Mouse (Mus musculus): Measurements from ENCODE around the gene Ankrd26.
"Not testable (repeated sequence)": the region's sequence is repeated elsewhere in the genome, so short reads cannot be mapped to it uniquely, and the experiment has no call there.

Ankrd26 gene

GRCm38 (mm10) chr6:118561745-118562609 lies at the start of gene Ankrd26:
Ankrd26 (minus strand) TSS chr6:118562226.
- DNase-seq (ENCODE audit: extremely low read depth, low read depth): peak; percentile 78

DNA sequence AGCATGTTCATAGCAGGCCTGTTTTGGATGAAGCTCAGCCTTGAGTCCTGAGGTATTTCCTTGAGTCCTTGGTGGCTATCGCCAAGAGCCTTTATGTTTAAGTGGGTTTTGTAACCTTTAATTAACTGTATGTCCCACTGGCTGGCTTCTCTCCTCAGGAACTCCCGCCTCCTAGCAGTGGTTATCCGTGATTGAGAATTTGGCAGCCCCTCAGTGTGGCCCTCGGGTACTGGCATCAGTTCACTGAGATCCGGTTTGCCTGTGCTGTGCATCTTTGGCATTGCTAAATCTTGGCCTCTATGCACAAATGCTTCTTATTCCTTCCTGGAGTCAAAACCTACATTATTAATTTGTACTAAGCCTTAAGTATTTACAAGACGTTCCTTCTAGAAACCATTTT lies 46.9 kb upstream of the Ankrd26 start:
- DNase-seq (ENCODE audit: extremely low read depth, low read depth): no peak

- DNase-seq (ENCODE audit: extremely low read depth, low read depth): peak; percentile 3
These were observed 43.9 kb upstream of the Ankrd26 start for GRCm38 (mm10) chr6:118605974-118606373.

GRCm38 (mm10) chr6:118603825-118604224 lies 41.8 kb upstream of the Ankrd26 start:
- DNase-seq (ENCODE audit: extremely low read depth, low read depth): no peak

DNA sequence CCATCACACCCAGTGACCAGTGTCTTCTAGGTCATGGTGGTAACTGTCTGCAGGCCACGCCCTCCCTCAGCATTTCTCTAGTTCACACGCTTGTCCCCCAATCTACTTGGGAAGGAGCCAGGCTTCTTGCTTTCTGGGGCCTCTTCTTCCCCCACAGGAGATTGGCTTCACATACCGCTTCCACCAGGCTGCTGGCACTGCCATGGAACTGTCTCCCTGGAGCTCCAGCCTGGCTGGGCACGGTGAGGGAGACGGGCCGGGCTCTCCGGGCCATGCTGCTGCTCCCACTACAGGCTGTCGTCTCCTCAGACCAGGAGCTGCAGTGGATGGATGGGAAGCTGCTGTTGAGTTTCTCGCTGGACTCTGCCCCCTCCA lies 33.6 kb upstream of the Ankrd26 start:
- DNase-seq (ENCODE audit: extremely low read depth, low read depth): no peak

DNA sequence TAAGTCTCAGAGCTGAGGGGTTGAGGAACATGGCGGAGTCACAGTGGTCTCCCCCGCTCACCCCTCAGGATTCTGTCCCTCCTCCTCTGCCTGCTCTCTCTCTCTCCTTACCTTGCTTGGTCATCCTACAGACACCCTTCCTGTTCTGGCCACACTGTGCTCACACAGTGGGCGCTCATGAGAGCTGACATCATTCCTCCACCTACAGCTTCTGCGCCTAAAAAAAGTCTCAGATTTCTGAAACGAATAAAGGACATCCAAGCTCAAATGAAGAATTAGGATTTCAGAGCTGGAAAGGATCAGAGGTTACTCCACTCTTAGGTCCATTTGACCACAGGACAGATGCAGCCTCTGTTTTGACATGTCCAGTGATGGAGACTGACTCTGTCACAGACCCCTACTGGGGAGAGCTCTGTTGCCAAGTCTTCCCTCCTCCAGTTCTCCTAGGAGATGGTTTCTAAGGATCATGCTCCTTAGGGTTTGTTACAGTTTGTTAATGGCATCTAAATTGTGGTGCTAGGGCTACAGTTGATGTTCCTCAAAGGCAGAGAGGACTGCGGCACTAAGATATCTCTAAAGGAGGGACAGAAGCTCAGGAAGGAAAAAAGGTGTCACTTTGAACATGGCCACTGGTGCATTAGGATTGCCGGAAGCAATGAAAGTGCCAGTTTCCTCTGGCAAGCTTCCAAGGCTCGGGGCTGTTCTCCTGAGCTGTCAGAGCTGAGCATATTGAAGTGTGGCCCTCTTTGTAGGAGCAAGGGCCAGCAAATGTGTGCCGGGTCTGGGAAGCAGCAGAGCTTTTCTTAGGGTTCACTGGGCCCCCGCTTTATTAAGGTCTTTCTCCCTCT lies 33.0 kb upstream of the Ankrd26 start:
- DNase-seq (ENCODE audit: extremely low read depth, low read depth): no peak

DNA sequence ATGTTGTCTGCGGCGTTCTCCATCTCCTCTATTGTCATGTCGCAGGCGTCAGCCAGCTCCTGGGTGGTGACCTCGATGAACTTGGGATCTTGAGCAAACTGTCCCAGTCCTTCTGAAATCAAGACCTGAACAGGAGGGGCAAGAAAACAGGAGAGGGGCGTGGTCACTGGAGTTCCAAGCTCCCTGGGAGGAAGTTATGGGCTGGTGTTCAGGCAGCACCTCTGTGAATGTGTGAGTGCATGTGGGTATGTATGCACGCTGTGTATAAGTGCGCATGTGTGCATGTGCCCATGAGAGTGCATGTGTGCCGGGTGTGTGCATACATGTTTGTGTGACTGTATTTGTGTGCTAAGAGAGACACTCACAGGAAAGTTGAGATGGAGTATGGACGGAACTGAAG lies 32.0 kb upstream of the Ankrd26 start:
- no peak for DNase-seq (ENCODE audit: extremely low read depth, low read depth)

DNA sequence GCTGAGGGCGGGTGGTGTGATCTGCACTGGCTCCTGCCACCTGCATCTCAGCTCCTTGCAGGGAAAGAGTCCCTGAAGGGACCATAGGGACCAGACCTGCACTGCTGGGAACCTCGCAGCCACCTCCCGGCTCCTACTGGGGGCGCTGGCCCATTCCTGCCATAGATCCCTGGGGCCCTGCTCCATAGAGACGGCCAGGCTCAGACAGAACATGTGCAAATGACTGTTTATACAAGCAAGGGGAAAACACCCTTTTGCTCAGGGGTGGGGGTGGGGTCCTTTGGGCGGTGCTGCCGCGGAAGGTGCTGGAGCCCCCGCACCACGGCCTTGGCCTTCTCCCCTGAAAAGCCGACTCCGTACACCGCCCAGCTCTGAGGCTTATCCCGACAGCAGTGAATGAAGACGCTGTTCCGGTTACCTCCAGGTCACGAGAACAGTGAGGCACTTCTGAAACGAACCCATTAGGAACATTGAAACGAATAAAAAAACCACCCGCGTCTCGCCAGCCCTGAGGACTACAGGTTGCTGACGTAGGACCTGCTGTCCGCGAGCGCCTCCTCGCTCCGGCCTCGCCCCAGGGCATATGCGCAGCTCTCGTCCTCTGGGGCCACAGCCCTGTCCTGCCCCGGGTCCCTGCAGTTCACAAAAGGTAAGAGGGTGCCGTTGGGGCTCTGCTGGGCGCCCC lies 31.5 kb upstream of the Ankrd26 start:
- DNase-seq (ENCODE audit: extremely low read depth, low read depth): no peak

DNA sequence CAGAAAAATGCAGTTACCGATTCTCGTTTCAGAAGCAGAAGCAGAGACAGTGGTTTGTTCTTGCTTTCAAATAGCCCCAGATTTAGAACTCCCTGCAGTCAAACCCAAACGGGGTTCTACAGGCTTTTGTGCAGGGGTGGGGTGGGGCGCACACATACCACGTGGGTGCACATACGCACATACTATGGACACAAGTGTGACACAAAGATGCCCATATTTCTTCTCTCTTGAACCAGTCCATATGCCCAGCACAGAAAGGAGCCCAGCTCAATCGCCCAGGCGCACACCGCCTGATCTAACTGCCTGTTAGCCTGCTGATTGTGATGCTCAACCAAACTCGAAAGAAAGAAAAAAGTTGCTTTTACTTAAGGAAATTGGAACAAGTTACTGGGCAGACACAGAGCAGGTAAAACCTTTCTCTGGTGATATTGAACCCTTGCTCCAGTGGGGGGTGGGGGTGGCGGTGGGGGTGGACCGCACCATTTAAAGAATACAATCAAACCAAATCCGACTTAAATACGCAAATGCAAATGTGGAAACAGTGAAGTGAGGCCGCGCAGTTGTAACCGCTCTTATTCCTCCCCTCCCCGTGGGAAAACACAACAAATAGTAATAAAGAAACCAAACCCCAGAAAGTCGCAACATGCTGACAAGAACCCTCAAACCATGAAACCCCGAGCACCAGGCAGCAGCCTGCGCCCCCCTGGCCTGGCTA lies 30.8 kb upstream of the Ankrd26 start:
- no peak for DNase-seq (ENCODE audit: extremely low read depth, low read depth)

DNA sequence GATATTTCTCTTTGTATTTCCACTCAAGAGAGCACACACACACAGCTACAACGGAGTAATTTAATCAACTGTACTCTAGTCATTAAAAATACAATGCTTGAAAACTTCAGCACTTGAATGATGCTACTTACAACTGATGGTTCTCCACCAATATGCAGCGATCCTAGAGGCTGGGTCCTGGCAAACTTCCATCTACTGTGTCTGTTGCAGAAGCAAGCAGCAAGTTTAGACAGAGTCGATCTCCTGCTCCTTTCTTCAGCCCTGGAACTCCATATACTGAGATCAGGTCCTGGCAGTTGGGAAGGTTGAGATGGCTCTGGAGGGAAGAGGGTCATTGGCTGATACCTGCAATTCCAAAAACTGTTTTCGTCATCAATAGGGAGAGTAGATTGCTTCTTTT lies 16.7 kb upstream of the Ankrd26 start:
- DNase-seq (ENCODE audit: extremely low read depth, low read depth): not testable (repeated sequence)

DNA sequence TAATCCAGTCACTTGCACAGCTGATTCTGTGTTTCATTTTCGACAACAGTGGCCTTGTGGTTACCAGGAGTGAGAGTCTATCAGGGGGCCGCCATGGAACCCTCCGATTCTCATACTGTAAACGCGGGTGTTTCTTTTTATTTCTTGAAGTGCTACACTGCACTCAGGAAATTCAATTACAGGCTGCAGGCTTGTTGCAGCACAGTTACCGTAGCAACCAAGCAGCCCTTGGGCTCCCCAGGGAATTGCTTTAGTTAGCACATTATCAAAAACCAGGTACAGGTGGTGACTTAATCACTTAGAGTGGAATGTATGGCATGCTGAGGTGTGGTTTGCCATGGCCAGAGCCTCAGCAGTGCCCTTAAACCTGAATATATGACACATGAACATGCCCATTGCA lies 12.3 kb upstream of the Ankrd26 start:
- DNase-seq (ENCODE audit: extremely low read depth, low read depth): no peak

- DNase-seq (ENCODE audit: extremely low read depth, low read depth): no peak
These were observed 5.8 kb upstream of the Ankrd26 start for GRCm38 (mm10) chr6:118567816-118568215.

GRCm38 (mm10) chr6:118561225-118561624 lies 801 bp downstream of the Ankrd26 start:
- DNase-seq (ENCODE audit: extremely low read depth, low read depth): peak; percentile 26

DNA sequence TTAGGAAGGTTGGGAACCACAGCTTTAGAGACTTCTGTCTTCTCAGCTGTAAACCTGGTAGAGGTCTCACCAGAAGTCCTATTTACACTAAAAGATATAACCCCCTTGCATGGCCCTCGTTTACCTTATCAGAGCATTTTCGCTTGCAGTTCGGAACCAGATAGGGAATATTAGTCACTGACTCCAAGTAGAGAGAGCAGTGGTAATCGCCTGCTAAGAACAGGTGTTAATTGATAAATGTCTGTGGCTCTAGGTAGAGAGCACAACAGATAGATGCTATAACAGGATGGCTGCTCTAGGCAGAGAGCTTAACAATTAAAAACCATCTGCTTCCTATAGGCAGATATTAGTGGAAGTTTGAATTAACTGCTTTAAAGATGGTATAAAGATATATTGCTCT lies 23.4 kb downstream of the Ankrd26 start:
- DNase-seq (ENCODE audit: extremely low read depth, low read depth): no peak

GRCm38 (mm10) chr6:118537201-118537600 lies 24.8 kb downstream of the Ankrd26 start:
- DNase-seq (ENCODE audit: extremely low read depth, low read depth): not testable (repeated sequence)

DNA sequence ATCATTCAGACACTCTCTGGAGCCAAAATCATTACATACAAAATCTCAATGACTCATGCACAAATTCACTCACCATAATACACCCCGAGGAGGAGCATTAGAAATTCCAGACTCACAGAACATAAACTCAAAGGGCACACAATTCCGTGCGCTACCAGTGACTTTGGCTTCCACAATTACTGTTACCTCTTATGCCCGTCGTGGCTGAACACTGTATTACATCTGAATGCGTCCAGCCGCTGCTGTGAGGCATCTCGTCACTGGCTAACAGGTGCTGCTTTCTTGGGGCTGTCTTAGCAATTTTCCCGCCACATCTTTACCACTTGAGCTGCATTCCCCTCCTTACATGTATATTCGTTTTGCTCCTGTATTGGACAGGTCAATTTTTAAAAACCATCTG lies 26.7 kb downstream of the Ankrd26 start:
- no peak for DNase-seq (ENCODE audit: extremely low read depth, low read depth)

DNA sequence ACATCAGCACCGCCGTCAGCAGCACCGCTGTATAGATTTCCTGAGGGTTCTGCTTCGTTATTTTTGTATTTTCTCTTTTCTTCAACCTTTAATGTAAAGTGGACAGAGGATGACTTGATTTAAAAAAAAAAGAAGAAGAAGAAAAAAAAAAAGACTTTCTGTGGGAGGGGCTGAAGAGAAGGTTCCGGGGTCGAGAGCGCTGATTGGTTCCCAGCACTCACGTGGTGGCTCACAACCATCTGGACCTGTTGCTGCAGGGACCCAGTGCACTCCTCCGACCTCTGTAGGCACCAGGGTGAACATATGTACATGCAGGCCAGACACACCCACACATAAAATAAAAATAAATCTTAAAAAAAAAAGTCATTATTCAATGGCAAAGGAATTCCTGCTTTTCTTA lies 28.6 kb downstream of the Ankrd26 start:
- DNase-seq (ENCODE audit: extremely low read depth, low read depth): no peak

DNA sequence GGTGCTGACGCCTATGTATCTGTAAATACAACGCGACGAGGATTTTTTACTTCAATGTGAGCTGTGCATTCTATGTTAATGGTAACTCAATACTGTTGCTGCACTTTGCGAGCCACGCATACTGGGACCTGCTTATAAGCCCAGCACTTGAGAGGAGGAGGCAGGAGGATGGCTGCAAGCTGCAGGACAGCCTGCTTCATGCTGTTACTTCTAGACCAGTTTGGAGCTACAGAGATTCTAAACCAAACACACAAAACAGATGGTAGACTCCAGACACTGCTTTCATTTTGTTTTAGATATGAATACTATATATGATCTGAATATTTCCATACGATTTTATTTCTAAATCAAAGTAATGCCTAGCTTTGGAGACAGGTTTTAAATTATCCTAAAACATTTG lies 41.4 kb downstream of the Ankrd26 start:
- DNase-seq (ENCODE audit: extremely low read depth, low read depth): no peak

DNA sequence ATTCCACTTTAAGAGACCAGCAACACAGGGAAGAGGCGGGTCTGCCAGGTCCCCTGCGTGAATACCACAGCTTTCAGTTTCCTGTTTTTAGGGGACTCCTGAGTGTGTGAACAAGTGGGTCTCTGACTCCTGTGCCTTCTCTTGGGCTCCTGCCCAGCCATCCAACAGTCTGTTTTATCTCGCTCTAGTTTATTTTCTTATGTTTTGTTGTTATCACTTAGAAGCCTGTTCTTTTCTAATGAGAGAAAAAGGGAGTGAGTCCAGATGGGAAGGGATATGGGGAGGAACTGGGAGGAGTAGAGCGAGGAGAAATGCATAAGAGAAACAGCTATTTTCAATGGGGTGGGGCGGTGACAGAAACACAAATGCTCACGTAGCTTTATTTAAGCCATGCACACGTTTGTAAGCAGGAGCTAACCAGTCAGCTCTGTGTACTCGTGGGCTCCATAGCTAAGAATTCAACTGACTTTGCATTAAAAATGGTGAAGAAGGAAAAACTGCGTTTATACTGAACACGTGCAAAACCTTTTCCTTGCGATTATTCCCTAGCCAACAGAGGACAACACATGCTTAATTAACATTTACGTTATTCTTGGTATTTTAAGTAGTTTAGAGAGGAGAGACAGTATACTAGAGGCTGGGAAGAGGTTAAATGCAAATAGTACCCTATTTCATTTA lies 48.6 kb downstream of the Ankrd26 start:
- peak; percentile 6 for DNase-seq (ENCODE audit: extremely low read depth, low read depth)

DNA sequence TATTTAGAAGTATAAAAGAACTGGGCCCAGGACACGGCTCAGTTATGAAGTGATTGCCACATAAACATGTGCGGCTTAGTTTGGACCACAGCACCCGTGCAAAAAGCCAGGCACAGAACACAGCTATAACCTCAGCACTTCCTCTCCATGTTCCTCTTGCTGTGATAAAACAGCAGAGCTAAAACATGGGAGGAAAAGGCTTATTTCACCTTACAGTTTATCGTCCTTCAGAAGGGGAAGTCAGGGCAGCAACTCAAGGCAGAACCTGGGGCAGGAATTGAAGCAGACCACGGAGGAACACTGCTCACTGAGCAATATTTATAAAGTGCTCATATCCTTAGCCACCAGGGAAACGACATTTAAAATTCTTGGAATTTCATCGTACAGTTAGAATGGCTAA lies 63.0 kb downstream of the Ankrd26 start:
- DNase-seq (ENCODE audit: extremely low read depth, low read depth): peak; percentile 15

GRCm38 (mm10) chr6:118482125-118482524 lies 79.9 kb downstream of the Ankrd26 start:
- no peak for DNase-seq (ENCODE audit: extremely low read depth, low read depth)

Data from MEL-GATA-1-ER (cell line).